Mouse (Mus musculus) cerebellum, postnatal 4 days (tissue): ENCODE data around the gene Btrc.
"Not testable (repeated sequence)": the region's sequence is repeated elsewhere in the genome, so short reads cannot be mapped to it uniquely, and the experiment has no call there.

Experiments used
- DNase-seq, 2 experiments: peaks; one replicate each; pipeline ENCODE4 v3.0.0; 2022; ENCODE audit warnings: low spot score in 2 of 2, mixed read lengths in 1 of 2

Gene Btrc

GRCm38 (mm10) chr19:45530200-45530995 lies 166.9 kb downstream of the Btrc start:
- no peak for DNase-seq

GRCm38 (mm10) chr19:45531554-45531953 lies 168.0 kb downstream of the Btrc start:
- no peak for DNase-seq

- DNase-seq = no peak
Measured at GRCm38 (mm10) chr19:45533617-45534016, 170.1 kb downstream of the Btrc start.

GRCm38 (mm10) chr19:45535214-45535735 lies 171.7 kb downstream of the Btrc start:
- no peak for DNase-seq

- no peak for DNase-seq
Measured at GRCm38 (mm10) chr19:45535929-45536328, 172.4 kb downstream of the Btrc start.

- DNase-seq = peak in 1 of 2 experiments; percentile 46
Measured at GRCm38 (mm10) chr19:45537505-45537904, 174.0 kb downstream of the Btrc start.

GRCm38 (mm10) chr19:45540657-45541408 lies 177.3 kb downstream of the Btrc start:
- peak in 1 of 2 experiments; percentile 39 for DNase-seq

GRCm38 (mm10) chr19:45541409-45542041 lies 178.0 kb downstream of the Btrc start:
- DNase-seq = peak in 1 of 2 experiments; percentile 63

GRCm38 (mm10) chr19:45542061-45542460 lies 178.5 kb downstream of the Btrc start:
- no peak for DNase-seq

GRCm38 (mm10) chr19:45544152-45544924 lies 180.8 kb downstream of the Btrc start:
- no peak for DNase-seq

- peak; percentile 77 to 90 for DNase-seq
Measured at GRCm38 (mm10) chr19:45544925-45545321, 181.4 kb downstream of the Btrc start.

- DNase-seq = not testable (repeated sequence)
Measured at GRCm38 (mm10) chr19:45548196-45548595, 184.7 kb downstream of the Btrc start.

- DNase-seq = no peak
Measured at GRCm38 (mm10) chr19:45549128-45549915, 185.8 kb downstream of the Btrc start.

- DNase-seq = no peak
Measured at GRCm38 (mm10) chr19:45549948-45550347, 186.4 kb downstream of the Btrc start.

GRCm38 (mm10) chr19:45552187-45552586 lies 188.7 kb downstream of the Btrc start:
- DNase-seq = no peak

- DNase-seq = no peak
Measured at GRCm38 (mm10) chr19:45554136-45554535, 190.6 kb downstream of the Btrc start.

GRCm38 (mm10) chr19:45560153-45560890 lies 196.8 kb downstream of the Btrc start, which contains the start of the genes Poll and Gm17018:
Poll (minus strand) TSS chr19:45560531.
Gm17018 (plus strand) TSS chr19:45560615.
- DNase-seq = peak; percentile 50 to 78

- DNase-seq = no peak
Measured at GRCm38 (mm10) chr19:45565925-45566715, 202.6 kb downstream of the Btrc start.

GRCm38 (mm10) chr19:45567367-45567766 lies 203.8 kb downstream of the Btrc start:
- no peak for DNase-seq
